Mouse (Mus musculus): ENCODE data around the gene Slc38a10. TPM values are rescaled to one million over a fixed set of nuclear protein-coding genes. Genes with fewer than 3 reads are reported as not detected.

Gene Slc38a10
- total RNA-seq, 2 experiments from 2014 or later: 89.2 to 93.9 TPM

DNA sequence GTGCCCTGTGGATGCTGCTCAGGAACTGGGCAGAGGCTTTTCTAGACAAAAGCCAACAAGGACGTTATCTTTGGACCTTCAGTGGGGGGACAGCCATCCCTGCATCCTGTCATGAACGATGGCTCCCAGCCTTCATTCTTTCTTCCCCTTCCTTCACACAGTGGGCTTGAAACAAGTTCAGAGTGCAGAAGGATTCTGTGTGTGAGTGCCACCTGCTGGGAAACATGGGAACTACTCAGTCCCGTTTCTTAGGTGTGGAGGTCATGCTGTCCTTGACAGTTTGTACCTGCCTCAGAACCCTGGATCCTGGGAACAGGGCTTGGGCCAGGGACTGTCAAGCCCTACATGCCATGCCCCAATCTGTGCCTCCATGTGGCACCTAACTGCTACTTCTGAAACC lies 50.1 kb downstream of the Slc38a10 start:
- peak; percentile 47 to 81 for DNase-seq

DNA sequence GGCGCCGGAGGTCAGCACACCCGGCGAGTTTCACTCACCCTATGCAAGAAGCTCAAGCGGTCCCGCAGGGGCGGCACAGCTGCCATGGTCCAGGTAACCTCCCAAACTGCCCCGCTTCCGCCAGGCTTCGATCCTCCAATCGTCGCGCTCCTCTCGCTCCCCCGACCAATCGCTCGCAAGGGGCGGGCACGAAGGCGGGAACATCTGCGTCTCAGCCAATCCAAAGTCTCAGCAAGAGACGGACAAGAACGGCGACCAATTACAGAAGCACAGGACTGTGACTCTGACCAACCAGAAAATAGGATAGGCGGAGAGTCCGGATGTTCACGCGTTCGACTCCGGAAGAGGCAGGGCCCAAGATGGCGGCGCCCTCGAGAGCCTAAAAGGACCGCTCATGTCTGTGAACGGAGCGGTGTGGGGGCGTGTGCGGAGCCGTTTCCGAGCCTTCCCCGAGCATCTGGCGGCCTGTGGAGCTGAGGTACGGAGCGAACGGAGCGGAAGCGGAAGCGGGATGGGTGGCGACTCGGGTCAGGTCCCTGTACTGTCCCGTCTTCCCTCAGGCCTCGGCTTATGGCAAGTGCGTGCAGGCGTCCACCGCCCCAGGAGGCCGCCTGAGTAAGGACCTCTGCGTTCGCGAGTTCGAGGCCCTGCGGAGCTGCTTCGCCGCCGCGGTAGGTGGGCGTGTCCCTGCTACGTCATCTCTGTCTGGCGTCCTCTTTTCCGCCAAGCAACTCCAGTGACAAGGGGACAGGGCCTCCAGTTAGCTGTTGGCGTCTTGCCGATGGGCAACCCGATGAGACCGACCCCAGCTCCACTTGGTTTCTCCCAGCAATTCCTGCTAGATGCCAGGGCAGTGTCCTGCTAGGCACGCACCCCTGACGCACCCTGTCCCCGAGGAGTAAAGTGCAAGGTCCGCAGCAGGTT lies 52.3 kb downstream of the Slc38a10 start, which contains the start of the genes Tepsin and Ndufaf8:
Gene Tepsin (minus strand): TSS at position 144 of the 924 bp plus-strand sequence.
Gene Ndufaf8 (plus strand): TSS at position 341 of the 924 bp plus-strand sequence.
- DNase-seq: peak; percentile 99 to 100

GRCm38 (mm10) chr11:120092817-120093591 lies 58.1 kb downstream of the Slc38a10 start:
- no peak for DNase-seq

DNA sequence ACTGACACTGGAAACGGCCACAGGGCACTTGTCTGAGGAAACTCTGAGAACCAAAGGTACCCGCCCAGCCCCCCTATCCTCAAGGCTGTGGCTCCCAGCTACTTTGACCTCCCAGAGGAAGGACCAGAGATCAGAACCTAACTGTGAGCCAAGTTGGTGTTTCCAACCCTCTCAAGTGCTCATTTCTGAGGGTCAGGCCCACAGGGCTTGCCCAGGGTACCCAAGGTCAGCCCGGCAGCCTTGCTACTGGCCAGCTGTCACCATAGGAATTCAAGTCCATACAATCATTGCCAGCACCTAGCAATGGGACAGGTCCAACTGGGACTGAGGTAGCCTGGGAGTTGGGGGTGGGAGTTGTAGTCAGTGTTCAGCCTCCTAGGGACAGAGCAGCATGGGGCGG lies 60.5 kb downstream of the Slc38a10 start:
- DNase-seq: no peak

DNA sequence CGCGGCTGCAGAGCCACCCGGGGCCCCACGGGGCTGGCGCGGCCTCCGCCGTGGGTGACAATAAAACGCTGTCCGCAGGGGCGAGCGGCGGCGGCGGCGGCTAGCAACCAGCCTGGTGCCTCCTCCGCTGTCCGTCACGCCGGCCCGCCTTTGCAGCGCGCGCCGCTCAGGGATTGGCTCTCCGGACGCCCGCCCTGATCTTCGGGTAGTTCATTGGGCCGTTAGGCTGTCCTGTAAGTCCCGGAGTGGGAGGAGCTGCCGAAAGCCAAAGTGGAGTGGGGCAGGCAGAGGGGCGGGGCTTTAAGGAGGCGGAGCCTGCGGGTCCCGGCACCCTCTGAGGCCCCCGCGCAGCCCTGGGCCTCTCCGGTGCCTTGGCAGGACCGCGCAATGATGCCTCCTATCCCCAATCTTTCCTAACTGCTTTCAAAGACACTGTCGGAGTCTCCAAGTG lies 64.4 kb downstream of the Slc38a10 start, which contains the start of gene Cep131:
Gene Cep131 (minus strand): TSS at position 126 of the 451 bp plus-strand sequence.
- DNase-seq: peak; percentile 99

- DNase-seq: peak; percentile 43 to 55
Observed at GRCm38 (mm10) chr11:120085891-120086627, 65.1 kb downstream of the Slc38a10 start.

DNA sequence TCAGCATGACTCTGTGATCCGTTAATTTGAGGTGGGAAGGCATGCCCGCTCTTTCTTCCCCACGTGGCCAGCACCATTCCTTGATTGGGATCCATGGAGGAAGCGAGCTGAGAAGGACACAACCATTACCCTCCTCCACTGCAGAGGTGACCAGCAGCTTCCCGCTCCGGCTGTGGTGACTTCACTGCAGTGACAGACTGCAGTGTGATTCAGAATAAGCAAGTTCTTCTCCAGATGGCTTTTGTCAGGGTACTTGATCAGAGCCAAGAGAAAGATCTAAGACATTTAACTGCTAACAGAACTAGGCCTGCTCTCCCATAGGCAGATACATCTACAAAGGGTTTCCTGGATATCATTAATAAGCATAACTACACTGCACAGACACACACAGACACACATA lies 70.9 kb downstream of the Slc38a10 start:
- no peak for DNase-seq

- DNase-seq: no peak
Observed at GRCm38 (mm10) chr11:120076191-120076590, 75.0 kb downstream of the Slc38a10 start.

GRCm38 (mm10) chr11:120072986-120073647 lies 78.0 kb downstream of the Slc38a10 start:
- DNase-seq: no peak

DNA sequence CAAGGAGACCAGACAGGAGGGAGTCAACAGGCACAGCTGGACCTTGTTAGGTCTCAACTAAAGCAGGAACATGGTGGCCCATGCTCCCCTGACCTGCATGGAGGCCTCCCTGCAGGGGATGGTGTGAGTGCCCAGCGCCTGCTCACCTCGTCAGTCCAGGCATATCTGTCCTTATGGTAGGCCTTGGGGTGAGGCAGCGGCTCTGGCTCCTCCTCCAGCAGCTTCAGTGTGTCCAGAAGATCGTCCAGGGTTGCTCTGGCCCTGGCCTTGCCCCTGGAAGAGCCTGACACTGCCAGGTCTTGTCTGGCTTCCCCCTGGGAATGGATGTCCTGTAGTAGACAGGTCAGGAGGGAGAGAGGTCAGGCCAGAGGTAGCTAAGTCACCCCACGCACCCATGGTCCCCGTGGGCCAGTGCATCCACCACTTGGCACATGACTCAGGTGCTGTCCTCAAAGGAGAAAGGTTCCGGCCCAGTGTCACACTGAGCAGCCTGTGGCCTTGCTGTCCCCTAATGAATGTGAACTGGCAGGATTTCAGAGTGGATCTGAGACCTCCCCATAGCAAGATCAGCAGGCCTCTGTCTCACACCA lies 79.3 kb downstream of the Slc38a10 start:
- DNase-seq: no peak

DNA sequence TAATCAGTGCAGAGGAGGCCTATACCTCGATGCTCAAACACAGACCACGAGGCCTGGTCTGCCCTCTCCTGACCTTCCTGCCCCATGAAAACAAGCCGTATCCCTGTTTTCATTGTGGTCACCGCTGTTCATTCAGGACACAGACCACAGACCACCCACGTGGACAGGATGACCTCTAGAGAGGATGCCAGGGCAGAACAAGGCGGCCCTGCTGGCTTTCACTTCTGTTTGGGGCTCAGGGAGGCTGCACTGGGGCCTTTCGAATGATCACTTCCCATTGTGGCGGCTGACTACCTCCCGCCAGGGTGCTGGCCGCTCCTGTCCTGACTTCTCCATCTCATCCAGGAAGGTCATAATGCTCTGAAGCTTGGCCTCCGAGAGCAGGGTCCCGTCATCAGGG lies 80.1 kb downstream of the Slc38a10 start:
- DNase-seq: no peak

DNA sequence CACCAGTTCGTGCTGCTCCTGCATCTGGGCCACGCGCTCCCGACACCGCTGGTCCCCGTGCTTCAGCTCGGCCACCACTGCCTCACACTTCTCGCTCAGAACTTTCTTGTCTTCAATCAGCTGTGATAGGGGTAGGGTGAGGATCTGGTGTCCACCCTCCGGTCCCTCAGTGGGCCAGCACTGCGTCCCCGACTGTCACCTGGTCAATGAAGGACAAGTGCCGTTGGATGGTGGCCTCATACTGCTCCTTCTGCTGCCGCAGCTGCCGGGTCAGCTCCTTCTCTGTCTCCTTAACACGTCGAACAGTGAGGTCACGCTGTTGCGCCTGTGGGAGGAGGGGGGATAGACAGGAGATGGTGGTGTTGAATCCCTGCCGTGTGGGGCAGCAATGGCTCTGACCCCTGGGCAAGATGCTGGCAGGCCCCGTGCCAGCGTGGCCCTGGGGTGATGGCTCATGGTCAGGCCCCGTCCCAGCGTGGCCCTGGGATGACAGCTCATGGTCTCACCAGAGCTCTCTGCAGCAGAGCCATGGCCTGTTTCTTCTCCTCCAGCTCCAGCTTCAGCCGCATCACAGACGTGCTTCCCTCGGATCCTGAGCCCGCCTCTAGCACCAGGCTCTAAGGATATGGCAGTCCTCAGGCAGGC lies 80.7 kb downstream of the Slc38a10 start:
- DNase-seq: no peak

GRCm38 (mm10) chr11:120069261-120069660 lies 81.9 kb downstream of the Slc38a10 start:
- DNase-seq: no peak

GRCm38 (mm10) chr11:120067834-120068233 lies 83.3 kb downstream of the Slc38a10 start:
- no peak for DNase-seq

- peak; percentile 42 to 71 for DNase-seq
Observed at GRCm38 (mm10) chr11:120065291-120065690, 85.9 kb downstream of the Slc38a10 start.

GRCm38 (mm10) chr11:120064668-120065040 lies 86.5 kb downstream of the Slc38a10 start:
- DNase-seq: no peak

- no peak for DNase-seq
Observed at GRCm38 (mm10) chr11:120064006-120064667, 87.0 kb downstream of the Slc38a10 start.

GRCm38 (mm10) chr11:120063326-120063725 lies 87.8 kb downstream of the Slc38a10 start:
- no peak for DNase-seq

DNA sequence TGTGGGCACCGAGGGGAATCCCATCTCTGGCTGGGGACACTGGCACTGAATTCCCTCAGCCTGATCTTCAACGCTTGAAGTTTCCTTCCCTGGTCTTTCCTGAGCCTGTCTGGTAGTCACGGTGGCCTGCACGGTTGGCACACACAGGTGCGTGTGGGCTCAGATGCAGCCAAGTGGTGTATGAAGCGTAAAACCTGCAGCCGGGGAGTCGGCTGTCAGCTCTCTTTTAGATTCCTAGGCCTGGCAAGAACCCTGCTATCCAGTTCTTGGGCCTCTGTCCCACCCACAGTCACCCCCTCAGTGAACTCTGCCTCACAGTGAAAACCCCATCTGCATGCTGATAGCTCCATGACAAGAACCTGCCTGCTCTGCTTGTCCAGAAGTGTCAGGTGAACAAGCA lies 90.5 kb downstream of the Slc38a10 start:
- no peak for DNase-seq
